ENCODE assay signal across 9 mouse cellular contexts in the genomic region with DNA sequence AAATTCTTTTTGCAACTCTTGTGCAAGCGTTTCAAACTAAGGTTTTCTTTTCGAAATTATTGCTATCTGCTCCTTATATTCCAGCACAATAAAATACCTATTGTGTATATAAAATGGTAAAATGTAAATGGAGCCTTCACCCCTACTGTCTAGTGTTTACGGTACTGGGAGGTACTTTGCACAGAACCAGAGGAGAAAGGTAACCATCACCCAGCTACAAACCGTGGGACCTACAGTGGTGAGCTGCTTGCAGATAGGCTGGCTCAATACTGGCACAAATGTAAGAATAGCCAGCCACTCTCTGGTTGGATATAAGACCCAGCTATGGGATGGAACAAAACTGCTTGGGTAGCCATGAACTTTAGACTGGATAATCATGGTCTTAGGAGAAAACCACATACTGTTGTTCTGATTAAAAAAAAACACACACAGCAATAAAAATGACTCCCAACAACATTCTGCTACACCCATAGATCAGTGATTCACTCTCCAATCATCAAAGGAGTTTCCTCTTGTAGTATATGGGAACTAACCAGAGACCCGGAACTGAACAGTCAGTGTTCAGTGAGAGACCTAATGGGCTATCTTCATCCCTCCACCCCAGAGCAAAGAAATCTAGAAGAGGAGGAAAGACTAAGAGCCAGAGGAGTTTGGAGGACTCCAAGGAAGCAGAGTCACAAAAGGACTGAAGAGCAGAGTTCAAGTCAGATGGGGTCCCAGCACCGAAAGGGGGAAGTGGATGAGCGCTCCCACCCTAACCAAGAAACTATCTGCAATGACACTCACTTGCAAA. TPM values are rescaled to one million over a fixed set of nuclear protein-coding genes. Genes with fewer than 3 reads are reported as not detected.
DNase-seq lines count a peak whose midpoint lies in the region; ATAC-seq and TF ChIP-seq lines count a peak whose summit lies in the region.
"Had no signal": no experiment of that assay in that cellular context is flagged by ENCODE, and none has a peak within 500 bp of the region (broad histone marks: within the 10 kb centered on the region; RNA-seq: fewer than 3 reads in every experiment).

No protein-coding gene starts in this region.

- TF ChIP-seq EP300 in heart, adult 2 months (IDR thresholded peaks at IDR 0.05; ENCODE audit: insufficient read depth, low read depth, low read length), result no peak
- TF ChIP-seq EP300 in MEL (IDR thresholded peaks at IDR 0.05; ENCODE audit: low read depth in 1 of 2, low read length in 2 of 2), result 0 out of 4 replicates have a peak, but pooled peaks of 1 of the 2 experiments have one; percentile 10
- TF ChIP-seq EP300 in heart, postnatal 0 days (IDR thresholded peaks at IDR 0.05; ENCODE audit: low read depth), result no peak

- no peak for ATAC-seq in heart, postnatal 0 days (ENCODE audit: insufficient read depth, low read depth)
- peak; percentile 11; the same call in 1 of the 2 replicates for ATAC-seq in megakaryocyte progenitor cell, adult 5-6 weeks (replicated peaks; ENCODE audit: poor library complexity)

- TF ChIP-seq POLR2A in heart, adult 2 months (IDR thresholded peaks at IDR 0.05; ENCODE audit: insufficient read depth, low read depth, low read length), result no peak
- peak; percentile 4 to 70; a peak in 1 of 4 replicates for TF ChIP-seq POLR2A in MEL (IDR thresholded peaks at IDR 0.05; ENCODE audit: control insufficient read depth in 1 of 2, insufficient read depth in 1 of 2, low read depth in 1 of 2, low read length in 2 of 2, poor library complexity in 1 of 2)

- H3K9me3 ChIP-seq in MEL (replicated peaks; ENCODE audit: insufficient read depth, low read length), result no peaks in the 10 kb centered on the region
- H3K9me3 ChIP-seq in heart, postnatal 0 days (replicated peaks; ENCODE audit: control insufficient read depth, low read length), result no peaks in the 10 kb centered on the region

- WGBS in heart, adult 2 months, result 58% methylated on average over 7 of the region's 7 CpGs
- 60% methylated on average over 7 of the region's 7 CpGs for WGBS in heart, postnatal 0 days

- peak overlapping the region; percentile 88 for H3K4me3 ChIP-seq in heart, adult 2 months
- H3K4me3 ChIP-seq in MEL (ENCODE audit: control insufficient read depth in 1 of 2, insufficient read depth in 1 of 2, low read depth in 2 of 2, low read length in 2 of 2), result peak overlapping the region; percentile 59 to 99
- H3K4me3 ChIP-seq in heart, postnatal 0 days (ENCODE audit: low read depth, low read length), result peak overlapping the region; percentile 99

- no peak for TF ChIP-seq CTCF in heart, adult 2 months (IDR thresholded peaks at IDR 0.05)
- TF ChIP-seq CTCF in MEL (IDR thresholded peaks at IDR 0.05 in 2 of 3, conservative IDR thresholded peaks at IDR 0.05 in 1 of 3; ENCODE audit: control insufficient read depth in 1 of 3, insufficient read depth in 1 of 3, low read depth in 2 of 3, low read length in 3 of 3, poor library complexity in 1 of 3, severe bottlenecking in 1 of 3), result no peak
- TF ChIP-seq CTCF in heart, postnatal 0 days (IDR thresholded peaks at IDR 0.05; ENCODE audit: low read depth), result no peak

- H3K27me3 ChIP-seq in heart, adult 2 months (ENCODE audit: control insufficient read depth, insufficient read depth, low read length), result no peaks in the 10 kb centered on the region
- no peaks in the 10 kb centered on the region for H3K27me3 ChIP-seq in MEL (ENCODE audit: control insufficient read depth in 1 of 2, insufficient read depth in 2 of 2, low read length in 2 of 2)
- no peaks in the 10 kb centered on the region for H3K27me3 ChIP-seq in heart, postnatal 0 days (ENCODE audit: control insufficient read depth, insufficient read depth, low read length)
- H3K27me3 ChIP-seq: Patski had no signal

- TF ChIP-seq RAD21 in MEL (IDR thresholded peaks at IDR 0.05; ENCODE audit: low read depth, low read length), result no peak

- no peak overlapping the region for H3K9ac ChIP-seq in heart, adult 2 months (ENCODE audit: low read depth, low read length)
- peak overlapping the region; percentile 82 for H3K9ac ChIP-seq in MEL (ENCODE audit: control insufficient read depth, low read depth, low read length, poor library complexity, severe bottlenecking)
- no peak overlapping the region for H3K9ac ChIP-seq in heart, postnatal 0 days (replicated peaks; ENCODE audit: low read depth, low read length)

- no peaks in the 10 kb centered on the region; the same call in 1 of the 2 replicates for H3K36me3 ChIP-seq in heart, adult 2 months (ENCODE audit: control insufficient read depth, insufficient read depth, low read length)
- peaks cover 2 to 47% of the 10 kb centered on the region in 2 experiments; a peak in 3 of 4 replicates for H3K36me3 ChIP-seq in MEL (ENCODE audit: control insufficient read depth in 1 of 2, insufficient read depth in 2 of 2, low read length in 2 of 2)
- no peaks in the 10 kb centered on the region for H3K36me3 ChIP-seq in heart, postnatal 0 days (replicated peaks; ENCODE audit: control insufficient read depth, insufficient read depth, low read length)

- DNase-seq in heart, adult 2 months, result no peak
- no peak for DNase-seq in heart, postnatal 4 days
- DNase-seq in MEL (ENCODE audit: low read depth, low spot score), result peak; percentile 85
- no peak for DNase-seq in heart, postnatal 0 days (ENCODE audit: low spot score)
- no peak for DNase-seq in layer of hippocampus, postnatal 36 days
- DNase-seq in embryo, embryonic 9.5 days (ENCODE audit: extremely low spot score), result no peak
- DNase-seq in frontal cortex, adult 2 months (ENCODE audit: extremely low spot score in 1 of 2, low spot score in 1 of 2), result no peak

- H3K79me2 ChIP-seq in heart, adult 2 months (replicated peaks; ENCODE audit: control insufficient read depth, insufficient read depth, low read length), result peaks cover 2% of the 10 kb centered on the region
- H3K79me2 ChIP-seq in MEL (ENCODE audit: control insufficient read depth, insufficient read depth, low read length, poor library complexity), result peaks cover 36% of the 10 kb centered on the region

- peak overlapping the region; percentile 74 for H3K4me2 ChIP-seq in heart, postnatal 0 days (ENCODE audit: low read depth, low read length)

- intact Hi-C loops in heart, adult 2 months (cut with DNase I), result loop anchor here (2.0 kb wide), 1 partner anchor 38 kb away; a partner anchor contains a TSS

- peaks cover 3% of the 10 kb centered on the region for H3K4me1 ChIP-seq in heart, adult 2 months (ENCODE audit: control insufficient read depth, insufficient read depth, low read length)
- peaks cover 17 to 20% of the 10 kb centered on the region in 2 experiments for H3K4me1 ChIP-seq in MEL (ENCODE audit: control insufficient read depth in 1 of 2, insufficient read depth in 2 of 2, low read length in 2 of 2)
- H3K4me1 ChIP-seq in heart, postnatal 0 days (ENCODE audit: control insufficient read depth, insufficient read depth), result peaks cover 15% of the 10 kb centered on the region; the same call in 1 of the 2 replicates

- peak overlapping the region; percentile 93 for H3K27ac ChIP-seq in heart, adult 2 months
- peak overlapping the region; percentile 77 for H3K27ac ChIP-seq in MEL (ENCODE audit: control insufficient read depth, low read depth, low read length)
- H3K27ac ChIP-seq in heart, postnatal 0 days (ENCODE audit: low read depth), result 0 out of 2 replicates have a peak overlapping the region, but pooled peaks have one; percentile 96

TF ChIP-seq in MEL, 35 proteins besides CTCF, POLR2A, EP300 and RAD21 (continues in another document):
- TF ChIP-seq NRF1 (IDR thresholded peaks at IDR 0.05; ENCODE audit: insufficient read depth, low read depth, low read length, poor library complexity, severe bottlenecking) (no peak), MAFK (IDR thresholded peaks at IDR 0.05; ENCODE audit: borderline replicate concordance, low read depth, low read length) (no peak), MAZ (IDR thresholded peaks at IDR 0.05; ENCODE audit: low read depth, low read length) (no peak), UBTF (IDR thresholded peaks at IDR 0.05; ENCODE audit: borderline replicate concordance, insufficient read depth, low read depth, low read length) (no peak), CHD1 (IDR thresholded peaks at IDR 0.05; ENCODE audit: low read depth, low read length) (no peak), MAX (IDR thresholded peaks at IDR 0.05; ENCODE audit: low read length) (no peak), POLR2AphosphoS2 (IDR thresholded peaks at IDR 0.05; ENCODE audit: low read length) (no peak; the same call in 1 of the 2 replicates), USF2 (IDR thresholded peaks at IDR 0.05; ENCODE audit: borderline replicate concordance in 1 of 2, insufficient read depth in 1 of 2, low read depth in 1 of 2, low read length in 2 of 2) (no peak), NELFE (IDR thresholded peaks at IDR 0.05; ENCODE audit: low read depth, low read length) (peak; percentile 66; the same call in 1 of the 2 replicates), BHLHE40 (IDR thresholded peaks at IDR 0.05; ENCODE audit: borderline replicate concordance, low read depth, low read length) (no peak)

RNA-seq across cellular contexts. Expression of a gene that starts 0.7 kb away (rescaled TPM):
- 10 to 100 TPM; 29.8 to 30.1 TPM for total RNA-seq in heart, adult 2 months (2021)
- polyA plus RNA-seq in heart, adult 2 months (2012; rRNA removed), result 5.9 and 10.4 TPM in 2 replicates
- total RNA-seq in heart, postnatal 4 days (2021), result 10 to 100 TPM; 52.6 to 58.4 TPM
- total RNA-seq in MEL (2012; rRNA removed), result 65.3 and 80.4 TPM in 2 replicates
- 10 to 100 TPM; 43.9 to 91.1 TPM for polyA plus RNA-seq in MEL (2012; ENCODE audit: insufficient read depth in 1 of 2, insufficient read length in 2 of 2, low read depth in 1 of 2, low replicate concordance in 2 of 2, missing spikeins in 1 of 2)
- 17.5 and 30.3 TPM in 2 replicates for total RNA-seq in heart, postnatal 0 days (2014; rRNA removed; ENCODE audit: low replicate concordance)
- 30.8 and 31.7 TPM in 2 replicates for polyA plus RNA-seq in heart, postnatal 0 days (2015; fragmentation: Nextera tagmentation; extraction: Ambion mirVana)
- 95.7 and 107 TPM in 2 replicates for total RNA-seq in megakaryocyte progenitor cell, adult 5-6 weeks (2015)
- total RNA-seq in megakaryocyte progenitor cell, adult 5-6 weeks (2017), result 86.3 and 105 TPM in 2 replicates
- total RNA-seq in layer of hippocampus, postnatal 36 days (2021), result 10 to 100 TPM; 60.8 to 61.6 TPM
- 25.5 and 28.2 TPM in 2 replicates for polyA plus RNA-seq in frontal cortex, adult 2 months (2012; rRNA removed)

RNA-seq across cellular contexts. Expression of a gene that starts 37.7 kb away (rescaled TPM):
- 1 to 10 TPM; 5.9 to 6.2 TPM for total RNA-seq in heart, adult 2 months (2021)
- 2.6 and 3.1 TPM in 2 replicates for polyA plus RNA-seq in heart, adult 2 months (2012; rRNA removed)
- total RNA-seq in heart, postnatal 4 days (2021), result 1 to 10 TPM; 7.8 to 9.7 TPM
- total RNA-seq in MEL (2012; rRNA removed), result 15.1 and 15.3 TPM in 2 replicates
- 10 to 100 TPM in 1 of 2 experiments, not detected in 1; 20.3 TPM for polyA plus RNA-seq in MEL (2012; ENCODE audit: insufficient read depth in 1 of 2, insufficient read length in 2 of 2, low read depth in 1 of 2, low replicate concordance in 2 of 2, missing spikeins in 1 of 2)
- 6.4 and 7.1 TPM in 2 replicates for total RNA-seq in heart, postnatal 0 days (2014; rRNA removed; ENCODE audit: low replicate concordance)
- polyA plus RNA-seq in heart, postnatal 0 days (2015; fragmentation: Nextera tagmentation; extraction: Ambion mirVana), result 7.3 and 7.8 TPM in 2 replicates
- total RNA-seq in megakaryocyte progenitor cell, adult 5-6 weeks (2015), result 11.3 and 12.8 TPM in 2 replicates
- total RNA-seq in megakaryocyte progenitor cell, adult 5-6 weeks (2017), result 32.4 and 36.6 TPM in 2 replicates
- total RNA-seq in layer of hippocampus, postnatal 36 days (2021), result 10 to 100 TPM; 23.6 to 23.9 TPM
- polyA plus RNA-seq in frontal cortex, adult 2 months (2012; rRNA removed), result 17.4 and 21.4 TPM in 2 replicates
